Mouse (Mus musculus): ENCODE measurements around the gene N4bp3. TPM values are rescaled to one million over a fixed set of nuclear protein-coding genes. Genes with fewer than 3 reads are reported as not detected.

N4bp3 gene
- total and polyA plus RNA-seq, 2 experiments from 2014 or later = 24.7 to 41.2 TPM

DNA sequence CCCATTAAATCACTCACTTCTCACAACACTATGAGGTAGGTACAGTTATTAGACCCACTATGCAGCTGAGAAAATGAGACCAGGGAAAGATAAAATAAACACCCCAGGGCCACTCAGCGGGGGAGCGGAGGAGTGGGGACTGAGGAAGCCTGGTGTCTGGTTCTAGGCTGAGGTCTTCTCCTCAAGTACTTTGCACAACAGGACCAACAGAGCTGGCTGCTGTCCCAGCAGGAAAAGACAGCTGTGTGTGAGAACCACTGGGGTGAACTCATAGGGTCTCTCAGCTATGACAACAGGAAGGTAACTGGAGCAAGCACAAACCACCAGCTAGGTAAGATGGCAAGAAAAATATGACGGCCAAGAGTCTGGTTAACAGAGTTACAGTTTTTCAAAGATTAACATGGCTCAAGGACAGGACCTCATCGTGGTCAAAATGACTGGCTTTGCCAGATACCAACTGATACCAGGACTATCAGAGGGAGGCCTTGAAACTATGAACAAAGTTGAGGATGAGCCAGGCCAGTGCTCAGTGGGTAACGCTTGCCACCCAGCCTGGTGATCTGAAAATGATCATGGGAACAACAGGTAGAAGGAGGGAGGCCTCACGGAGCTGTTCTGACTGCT, 18.4 kb downstream of the N4bp3 start:
- Histone ChIP-seq H3K4me1 (ENCODE audit: insufficient read depth, low read length) (peaks cover 9% of the 10 kb centered on the region), H3K4me2 (ENCODE audit: low read depth, low read length, poor library complexity, severe bottlenecking) (no peak overlapping the region), H3K9ac (replicated peaks; ENCODE audit: low read length, poor library complexity, severe bottlenecking) (no peak overlapping the region), H3K4me3 (ENCODE audit: low read depth, low read length) (no peak overlapping the region), H3K27me3 (ENCODE audit: insufficient read depth, low read length) (no peaks in the 10 kb centered on the region), H3K27ac (ENCODE audit: low read depth, low read length) (no peak overlapping the region), H3K9me3 (ENCODE audit: low read length) (no peaks in the 10 kb centered on the region), H3K36me3 (ENCODE audit: insufficient read depth, low read length) (peaks cover 19% of the 10 kb centered on the region)
- DNase-seq (ENCODE audit: low spot score) (no peak), ATAC-seq (ENCODE audit: low FRiP score) (no peak)
- 92% methylated on average over 6 of the region's 6 CpGs for WGBS
- TF ChIP-seq CTCF (IDR thresholded peaks at IDR 0.05) = no peak

DNA sequence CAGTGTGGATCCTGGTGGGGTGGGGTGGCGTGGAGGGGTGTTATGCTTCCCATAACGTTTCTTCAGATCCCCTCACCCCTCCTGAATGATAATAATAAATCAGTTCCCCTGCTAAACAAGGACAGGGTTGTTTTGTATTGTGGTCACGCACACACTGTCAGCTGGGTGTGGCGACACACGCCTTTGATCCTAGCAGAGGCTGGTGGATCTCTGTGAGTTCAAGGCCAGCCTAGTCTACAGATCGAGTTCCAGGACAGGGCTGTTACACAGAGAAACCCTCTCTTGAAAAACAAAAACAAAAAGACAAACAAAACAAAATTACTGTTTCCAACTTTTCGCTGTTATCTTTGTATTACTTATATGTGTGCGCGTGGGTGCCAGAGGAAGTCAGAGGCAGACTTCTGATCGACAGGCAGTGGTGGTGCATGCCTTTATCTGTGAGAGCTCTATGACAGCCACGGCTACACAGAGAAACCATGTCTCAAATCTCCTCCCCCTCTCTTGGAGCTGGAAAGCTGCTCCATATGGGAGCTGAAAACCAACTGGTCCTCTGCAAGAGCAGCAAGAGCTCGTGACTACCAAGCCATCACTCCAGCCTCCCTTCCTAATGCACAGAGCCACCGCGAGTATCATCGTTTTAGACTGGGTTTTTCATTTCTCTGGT, 20.9 kb downstream of the N4bp3 start:
- H3K9ac ChIP-seq (replicated peaks; ENCODE audit: low read length, poor library complexity, severe bottlenecking) = no peak overlapping the region
- no peak for TF ChIP-seq CTCF (IDR thresholded peaks at IDR 0.05)
- ATAC-seq (ENCODE audit: low FRiP score) (no peak), DNase-seq (ENCODE audit: low spot score) (no peak)
- WGBS = 84% methylated on average over 15 of the region's 15 CpGs
- no peaks in the 10 kb centered on the region for H3K9me3 ChIP-seq (ENCODE audit: low read length)
- no peaks in the 10 kb centered on the region for H3K27me3 ChIP-seq (ENCODE audit: insufficient read depth, low read length)
- H3K4me3 ChIP-seq (ENCODE audit: low read depth, low read length) = no peak overlapping the region
- H3K4me1 ChIP-seq (ENCODE audit: insufficient read depth, low read length) = peaks cover 4% of the 10 kb centered on the region
- H3K27ac ChIP-seq (ENCODE audit: low read depth, low read length) = no peak overlapping the region
- H3K36me3 ChIP-seq (ENCODE audit: insufficient read depth, low read length) = peaks cover 40% of the 10 kb centered on the region
- no peak overlapping the region for H3K4me2 ChIP-seq (ENCODE audit: low read depth, low read length, poor library complexity, severe bottlenecking)

DNA sequence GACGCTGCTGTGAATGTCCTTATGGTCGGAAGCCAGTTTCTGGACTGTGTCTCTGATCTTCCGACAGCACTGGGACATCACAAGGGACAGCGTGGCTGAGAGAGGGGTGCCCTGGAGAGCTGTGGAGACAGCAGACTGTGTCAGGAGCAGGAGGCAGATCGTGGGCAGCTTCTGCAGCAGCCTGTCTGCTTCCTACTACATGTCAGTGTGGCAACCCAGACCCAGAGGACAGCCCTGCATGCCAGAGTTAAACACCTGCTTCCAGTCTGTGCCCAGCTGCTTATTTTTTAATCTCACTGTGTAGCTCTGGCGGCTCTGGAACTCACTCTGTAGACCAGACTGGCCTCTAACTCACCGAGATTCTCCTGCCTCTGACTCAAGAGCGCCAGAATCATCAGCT, 22.7 kb downstream of the N4bp3 start:
- no peak overlapping the region for H3K4me2 ChIP-seq (ENCODE audit: low read depth, low read length, poor library complexity, severe bottlenecking)
- no peaks in the 10 kb centered on the region for H3K27me3 ChIP-seq (ENCODE audit: insufficient read depth, low read length)
- peaks cover 58% of the 10 kb centered on the region for H3K36me3 ChIP-seq (ENCODE audit: insufficient read depth, low read length)
- H3K27ac ChIP-seq (ENCODE audit: low read depth, low read length) = no peak overlapping the region
- no peaks in the 10 kb centered on the region for H3K4me1 ChIP-seq (ENCODE audit: insufficient read depth, low read length)
- H3K9ac ChIP-seq (replicated peaks; ENCODE audit: low read length, poor library complexity, severe bottlenecking) = no peak overlapping the region
- no peaks in the 10 kb centered on the region for H3K9me3 ChIP-seq (ENCODE audit: low read length)
- WGBS = 91% methylated on average over 8 of the region's 8 CpGs
- no peak for DNase-seq (ENCODE audit: low spot score)
- ATAC-seq (ENCODE audit: low FRiP score) = no peak
- TF ChIP-seq CTCF (IDR thresholded peaks at IDR 0.05) = no peak
- H3K4me3 ChIP-seq (ENCODE audit: low read depth, low read length) = no peak overlapping the region

DNA sequence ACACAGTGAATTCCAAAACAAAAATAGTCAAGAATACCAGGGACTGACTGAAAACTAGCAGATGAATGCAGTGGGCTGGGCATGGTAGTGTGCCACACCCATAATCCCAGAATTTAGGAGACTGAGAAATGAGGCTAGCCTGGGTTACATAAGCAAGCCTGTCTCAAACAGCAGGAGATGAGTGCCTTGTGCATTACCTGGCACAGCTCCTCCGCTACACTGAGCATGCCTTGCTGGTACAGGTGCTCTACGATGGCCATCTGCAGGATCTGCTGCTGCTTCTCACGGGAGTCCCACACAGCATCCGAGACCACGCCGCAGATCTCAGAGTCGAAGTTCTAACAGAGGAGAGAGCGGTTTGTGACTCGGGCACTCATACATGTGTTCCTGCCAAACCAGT, 23.2 kb downstream of the N4bp3 start:
- no peak overlapping the region for H3K27ac ChIP-seq (ENCODE audit: low read depth, low read length)
- TF ChIP-seq CTCF (IDR thresholded peaks at IDR 0.05) = no peak
- no peaks in the 10 kb centered on the region for H3K9me3 ChIP-seq (ENCODE audit: low read length)
- H3K27me3 ChIP-seq (ENCODE audit: insufficient read depth, low read length) = no peaks in the 10 kb centered on the region
- H3K4me3 ChIP-seq (ENCODE audit: low read depth, low read length) = no peak overlapping the region
- DNase-seq (ENCODE audit: low spot score) (no peak), ATAC-seq (ENCODE audit: low FRiP score) (no peak)
- H3K36me3 ChIP-seq (ENCODE audit: insufficient read depth, low read length) = peaks cover 58% of the 10 kb centered on the region
- no peak overlapping the region for H3K9ac ChIP-seq (replicated peaks; ENCODE audit: low read length, poor library complexity, severe bottlenecking)
- WGBS = 93% methylated on average over 9 of the region's 9 CpGs
- no peaks in the 10 kb centered on the region for H3K4me1 ChIP-seq (ENCODE audit: insufficient read depth, low read length)
- no peak overlapping the region for H3K4me2 ChIP-seq (ENCODE audit: low read depth, low read length, poor library complexity, severe bottlenecking)

DNA sequence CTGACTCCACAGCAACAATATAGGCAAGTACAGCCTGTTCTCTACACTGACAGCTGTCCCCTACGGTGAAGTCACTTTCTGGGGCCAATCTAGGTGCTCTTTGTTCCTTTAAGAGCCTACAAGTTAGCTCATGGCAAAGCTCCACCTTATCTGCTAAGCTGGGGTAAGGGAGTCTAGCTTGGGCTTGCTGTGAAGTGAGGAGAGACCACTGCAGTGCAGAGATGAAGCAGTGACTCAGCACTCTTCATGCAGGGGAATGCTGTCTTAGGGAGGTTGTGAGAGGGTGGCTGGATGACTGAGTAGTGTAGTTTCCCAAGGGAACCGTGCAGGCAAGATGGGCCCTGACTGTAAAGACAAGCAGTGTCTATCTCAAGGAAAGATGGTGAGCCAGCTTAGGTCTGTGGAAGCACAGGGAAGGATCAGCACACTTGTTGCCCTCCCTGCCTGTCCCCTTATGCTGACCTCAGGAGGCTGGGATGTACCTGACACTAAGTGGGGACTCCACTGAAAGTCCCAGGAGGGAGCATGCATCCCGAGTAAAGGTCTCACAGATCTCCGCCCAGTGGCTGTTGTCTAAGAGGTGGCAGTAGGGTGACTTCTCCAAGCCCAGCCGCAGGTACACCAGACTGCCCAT, 25.3 kb downstream of the N4bp3 start:
- Histone ChIP-seq H3K4me3 (ENCODE audit: low read depth, low read length) (no peak overlapping the region), H3K9me3 (ENCODE audit: low read length) (no peaks in the 10 kb centered on the region), H3K27me3 (ENCODE audit: insufficient read depth, low read length) (no peaks in the 10 kb centered on the region), H3K36me3 (ENCODE audit: insufficient read depth, low read length) (peaks cover 63% of the 10 kb centered on the region), H3K4me2 (ENCODE audit: low read depth, low read length, poor library complexity, severe bottlenecking) (no peak overlapping the region), H3K4me1 (ENCODE audit: insufficient read depth, low read length) (no peaks in the 10 kb centered on the region), H3K9ac (replicated peaks; ENCODE audit: low read length, poor library complexity, severe bottlenecking) (no peak overlapping the region), H3K27ac (ENCODE audit: low read depth, low read length) (no peak overlapping the region)
- no peak for DNase-seq (ENCODE audit: low spot score)
- WGBS = 84% methylated on average over 5 of the region's 5 CpGs
- TF ChIP-seq CTCF (IDR thresholded peaks at IDR 0.05) = no peak
- no peak for ATAC-seq (ENCODE audit: low FRiP score)

DNA sequence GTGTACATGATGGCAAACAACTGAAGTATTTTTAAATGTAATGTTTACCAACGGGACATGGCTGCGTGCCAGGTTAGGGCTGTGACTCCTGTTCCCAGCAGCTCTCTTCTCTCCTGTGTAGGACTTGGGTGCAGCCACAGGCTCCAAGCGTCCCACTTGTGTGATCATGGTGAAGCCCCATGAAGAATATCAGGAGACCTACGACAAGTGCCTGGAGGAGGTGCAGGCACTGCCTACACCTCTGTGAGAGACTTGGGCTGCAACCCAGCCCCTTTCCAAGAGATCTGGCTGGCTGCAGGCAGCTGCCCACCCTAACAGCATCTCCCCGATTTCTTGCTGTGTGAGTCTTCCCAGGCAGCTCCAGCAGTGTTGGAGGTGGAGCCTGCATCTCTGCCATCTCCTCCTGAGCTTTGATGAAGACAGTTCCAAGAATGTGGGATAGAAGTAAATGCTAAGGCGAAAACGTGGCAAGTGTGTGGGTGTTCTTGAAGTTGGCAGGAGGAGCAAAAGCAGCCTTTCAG, 27.6 kb downstream of the N4bp3 start:
- ATAC-seq (ENCODE audit: low FRiP score) = no peak
- DNase-seq (ENCODE audit: low spot score) = no peak
- no peak for TF ChIP-seq CTCF (IDR thresholded peaks at IDR 0.05)
- Histone ChIP-seq H3K9me3 (ENCODE audit: low read length) (no peaks in the 10 kb centered on the region), H3K4me3 (ENCODE audit: low read depth, low read length) (no peak overlapping the region), H3K27ac (ENCODE audit: low read depth, low read length) (no peak overlapping the region), H3K9ac (replicated peaks; ENCODE audit: low read length, poor library complexity, severe bottlenecking) (no peak overlapping the region), H3K4me1 (ENCODE audit: insufficient read depth, low read length) (no peaks in the 10 kb centered on the region), H3K4me2 (ENCODE audit: low read depth, low read length, poor library complexity, severe bottlenecking) (no peak overlapping the region), H3K36me3 (ENCODE audit: insufficient read depth, low read length) (peaks cover 52% of the 10 kb centered on the region), H3K27me3 (ENCODE audit: insufficient read depth, low read length) (no peaks in the 10 kb centered on the region)
- WGBS = 93% methylated on average over 7 of the region's 7 CpGs
